Mouse (Mus musculus): Measurements from ENCODE around the gene Cd209c. TPM values are rescaled to one million over a fixed set of nuclear protein-coding genes. Genes with fewer than 3 reads are reported as not detected.

The Cd209c gene
- polyA plus RNA-seq (2014; fragmentation: Illumina TruSeq; extraction: RNeasy Lipid Tissue Mini Kit (QIAGEN cat#74804); ENCODE audit: low read depth, low replicate concordance): 0.29 TPM

GRCm38 (mm10) chr8:3954646-3955045 lies at the start of gene Cd209c:
Gene Cd209c (minus strand): TSS chr8:3954746.

GRCm38 (mm10) chr8:3926744-3927143 lies 27.8 kb downstream of the Cd209c start, which contains the start of gene Cd209b:
Gene Cd209b (minus strand): TSS chr8:3926844.

Other genes with a start within 250 kb of the Cd209c start
- gene Clec4g, start 234.1 kb downstream of the Cd209c start, polyA plus RNA-seq (2014; fragmentation: Illumina TruSeq; extraction: RNeasy Lipid Tissue Mini Kit (QIAGEN cat#74804); ENCODE audit: low read depth, low replicate concordance): 0.99 TPM
- 0.76 TPM for gene Cd209a, start 205.8 kb downstream of the Cd209c start, polyA plus RNA-seq (2014; fragmentation: Illumina TruSeq; extraction: RNeasy Lipid Tissue Mini Kit (QIAGEN cat#74804); ENCODE audit: low read depth, low replicate concordance)
- gene Cd209e, start 100.4 kb downstream of the Cd209c start, polyA plus RNA-seq (2014; fragmentation: Illumina TruSeq; extraction: RNeasy Lipid Tissue Mini Kit (QIAGEN cat#74804); ENCODE audit: low read depth, low replicate concordance): not detected
- not detected for gene Cd209d, start 76.2 kb downstream of the Cd209c start, polyA plus RNA-seq (2014; fragmentation: Illumina TruSeq; extraction: RNeasy Lipid Tissue Mini Kit (QIAGEN cat#74804); ENCODE audit: low read depth, low replicate concordance)
- gene Cd209b, start 27.9 kb downstream of the Cd209c start, polyA plus RNA-seq (2014; fragmentation: Illumina TruSeq; extraction: RNeasy Lipid Tissue Mini Kit (QIAGEN cat#74804); ENCODE audit: low read depth, low replicate concordance): 0.52 TPM
- 2.3 TPM for gene Cd209f, start 151.1 kb upstream of the Cd209c start, polyA plus RNA-seq (2014; fragmentation: Illumina TruSeq; extraction: RNeasy Lipid Tissue Mini Kit (QIAGEN cat#74804); ENCODE audit: low read depth, low replicate concordance)
- 0.42 TPM for gene Cd209g, start 179.4 kb upstream of the Cd209c start, polyA plus RNA-seq (2014; fragmentation: Illumina TruSeq; extraction: RNeasy Lipid Tissue Mini Kit (QIAGEN cat#74804); ENCODE audit: low read depth, low replicate concordance)
- 14.8 TPM for gene Evi5l, start 211.8 kb upstream of the Cd209c start, polyA plus RNA-seq (2014; fragmentation: Illumina TruSeq; extraction: RNeasy Lipid Tissue Mini Kit (QIAGEN cat#74804); ENCODE audit: low read depth, low replicate concordance)